Mouse (Mus musculus): ENCODE results near the gene Gm20696. TPM values are rescaled to one million over a fixed set of nuclear protein-coding genes. Genes with fewer than 3 reads are reported as not detected.

The Gm20696 gene
- polyA plus RNA-seq, 1 experiment from 2014 or later = 1.7 TPM

- Histone ChIP-seq H3K9me3 (no peaks in the 10 kb centered on the region), H3K27ac (replicated peaks) (no peak overlapping the region), H3K9ac (no peak overlapping the region), H3K4me1 (peaks cover 9% of the 10 kb centered on the region), H3K36me3 (no peaks in the 10 kb centered on the region), H3K4me3 (no peak overlapping the region), H3K27me3 (replicated peaks) (no peaks in the 10 kb centered on the region), H3K4me2 (no peak overlapping the region)
- 91% methylated on average over 7 of the region's 7 CpGs for WGBS
- ATAC-seq (ENCODE audit: extremely low read depth, insufficient number of reproducible peaks, low FRiP score, low TSS enrichment) = no peak
These were observed 321.6 kb downstream of the Gm20696 start for GRCm38 (mm10) chr6:99344966-99345365.

- Histone ChIP-seq H3K4me3 (no peak overlapping the region), H3K4me2 (no peak overlapping the region), H3K9ac (no peak overlapping the region), H3K9me3 (no peaks in the 10 kb centered on the region), H3K4me1 (peaks cover 6% of the 10 kb centered on the region), H3K36me3 (no peaks in the 10 kb centered on the region), H3K27ac (replicated peaks) (no peak overlapping the region), H3K27me3 (replicated peaks) (no peaks in the 10 kb centered on the region)
- WGBS = 85% methylated on average over 3 of the region's 3 CpGs
- ATAC-seq (ENCODE audit: extremely low read depth, insufficient number of reproducible peaks, low FRiP score, low TSS enrichment) = no peak
These were observed 322.2 kb downstream of the Gm20696 start for GRCm38 (mm10) chr6:99344357-99344756.

DNA sequence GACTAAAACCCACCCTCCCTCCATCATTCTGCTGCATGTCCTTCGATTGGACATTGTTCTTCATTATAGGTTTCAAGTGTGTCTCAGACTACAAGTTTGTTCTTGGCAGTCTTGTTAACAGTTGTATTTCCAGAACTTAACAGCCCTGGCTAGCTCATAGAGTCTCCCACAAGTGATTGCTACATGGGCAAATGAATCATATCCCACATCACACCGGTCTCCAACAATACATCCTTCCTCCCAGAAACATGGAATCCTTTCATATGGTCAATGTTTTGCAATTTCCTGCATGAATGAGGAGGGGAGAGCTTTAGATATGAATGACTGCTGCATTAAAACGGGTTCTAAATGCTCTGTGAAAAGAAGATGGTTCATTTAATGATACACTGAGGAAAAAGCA, 322.8 kb downstream of the Gm20696 start:
- no peak for ATAC-seq (ENCODE audit: extremely low read depth, insufficient number of reproducible peaks, low FRiP score, low TSS enrichment)
- WGBS = 73% methylated on average over 3 of the region's 3 CpGs
- no peaks in the 10 kb centered on the region for H3K27me3 ChIP-seq (replicated peaks)
- H3K27ac ChIP-seq (replicated peaks) = no peak overlapping the region
- H3K4me3 ChIP-seq = no peak overlapping the region
- H3K36me3 ChIP-seq = no peaks in the 10 kb centered on the region
- no peaks in the 10 kb centered on the region for H3K9me3 ChIP-seq
- peaks cover 10% of the 10 kb centered on the region for H3K4me1 ChIP-seq
- H3K4me2 ChIP-seq = no peak overlapping the region
- H3K9ac ChIP-seq = no peak overlapping the region

DNA sequence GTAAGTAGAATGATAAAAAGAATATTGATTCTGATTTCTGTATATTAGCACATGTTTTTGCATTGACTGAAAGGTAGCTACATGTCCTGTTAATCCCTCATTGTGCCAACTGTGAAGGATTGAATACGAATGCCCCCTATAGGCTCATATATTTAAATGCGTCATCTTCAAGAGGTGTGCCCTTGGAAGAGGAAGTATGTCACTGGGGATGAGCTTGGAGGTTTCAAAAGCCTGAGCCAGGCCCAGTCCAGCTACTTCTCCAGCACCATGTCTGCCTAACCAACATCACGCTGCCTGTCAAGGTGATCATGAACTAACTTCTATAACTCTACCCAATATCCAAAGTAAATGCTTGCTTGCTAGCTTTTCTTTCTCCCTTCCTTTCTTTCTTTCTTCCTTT, 324.2 kb downstream of the Gm20696 start:
- no peaks in the 10 kb centered on the region for H3K9me3 ChIP-seq
- peaks cover 18% of the 10 kb centered on the region for H3K4me1 ChIP-seq
- ATAC-seq (ENCODE audit: extremely low read depth, insufficient number of reproducible peaks, low FRiP score, low TSS enrichment) = no peak
- H3K4me3 ChIP-seq = no peak overlapping the region
- 89% methylated on average over 3 of the region's 3 CpGs for WGBS
- no peaks in the 10 kb centered on the region for H3K27me3 ChIP-seq (replicated peaks)
- H3K4me2 ChIP-seq = no peak overlapping the region
- H3K9ac ChIP-seq = no peak overlapping the region
- no peak overlapping the region for H3K27ac ChIP-seq (replicated peaks)
- no peaks in the 10 kb centered on the region for H3K36me3 ChIP-seq

- no peak overlapping the region for H3K4me2 ChIP-seq
- H3K4me1 ChIP-seq = peaks cover 18% of the 10 kb centered on the region
- no peaks in the 10 kb centered on the region for H3K9me3 ChIP-seq
- WGBS = 78% methylated on average over 4 of the region's 4 CpGs
- no peak for ATAC-seq (ENCODE audit: extremely low read depth, insufficient number of reproducible peaks, low FRiP score, low TSS enrichment)
- H3K9ac ChIP-seq = no peak overlapping the region
- no peaks in the 10 kb centered on the region for H3K36me3 ChIP-seq
- no peak overlapping the region for H3K27ac ChIP-seq (replicated peaks)
- H3K4me3 ChIP-seq = no peak overlapping the region
- H3K27me3 ChIP-seq (replicated peaks) = no peaks in the 10 kb centered on the region
These were observed 325.7 kb downstream of the Gm20696 start for GRCm38 (mm10) chr6:99340902-99341301.

- Histone ChIP-seq H3K4me1 (peaks cover 18% of the 10 kb centered on the region), H3K27me3 (replicated peaks) (no peaks in the 10 kb centered on the region), H3K4me3 (no peak overlapping the region), H3K36me3 (no peaks in the 10 kb centered on the region), H3K4me2 (no peak overlapping the region), H3K9me3 (no peaks in the 10 kb centered on the region), H3K9ac (no peak overlapping the region), H3K27ac (replicated peaks) (no peak overlapping the region)
- WGBS = 89% methylated on average over 10 of the region's 10 CpGs
- ATAC-seq (ENCODE audit: extremely low read depth, insufficient number of reproducible peaks, low FRiP score, low TSS enrichment) = no peak
These were observed 326.4 kb downstream of the Gm20696 start for GRCm38 (mm10) chr6:99339986-99340721.

DNA sequence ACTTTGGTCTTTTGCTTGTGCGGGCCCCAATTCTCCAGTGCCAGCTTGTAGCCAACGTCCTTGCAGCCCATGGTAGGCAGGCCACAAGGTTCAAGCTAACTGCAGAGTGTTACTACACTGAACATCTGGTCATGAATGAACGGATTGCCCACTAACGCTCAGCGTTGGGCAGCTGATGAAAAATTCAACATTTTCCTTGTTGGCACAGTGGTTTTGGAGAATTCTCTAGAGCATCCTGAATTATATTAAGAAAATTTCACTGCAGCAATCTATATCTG, 327.3 kb downstream of the Gm20696 start:
- 60% methylated on average over 5 of the region's 5 CpGs for WGBS
- peaks cover 18% of the 10 kb centered on the region for H3K4me1 ChIP-seq
- H3K27ac ChIP-seq (replicated peaks) = no peak overlapping the region
- H3K4me2 ChIP-seq = no peak overlapping the region
- no peak overlapping the region for H3K9ac ChIP-seq
- H3K9me3 ChIP-seq = no peaks in the 10 kb centered on the region
- no peak overlapping the region for H3K4me3 ChIP-seq
- H3K36me3 ChIP-seq = no peaks in the 10 kb centered on the region
- no peaks in the 10 kb centered on the region for H3K27me3 ChIP-seq (replicated peaks)
- ATAC-seq (ENCODE audit: extremely low read depth, insufficient number of reproducible peaks, low FRiP score, low TSS enrichment) = no peak

DNA sequence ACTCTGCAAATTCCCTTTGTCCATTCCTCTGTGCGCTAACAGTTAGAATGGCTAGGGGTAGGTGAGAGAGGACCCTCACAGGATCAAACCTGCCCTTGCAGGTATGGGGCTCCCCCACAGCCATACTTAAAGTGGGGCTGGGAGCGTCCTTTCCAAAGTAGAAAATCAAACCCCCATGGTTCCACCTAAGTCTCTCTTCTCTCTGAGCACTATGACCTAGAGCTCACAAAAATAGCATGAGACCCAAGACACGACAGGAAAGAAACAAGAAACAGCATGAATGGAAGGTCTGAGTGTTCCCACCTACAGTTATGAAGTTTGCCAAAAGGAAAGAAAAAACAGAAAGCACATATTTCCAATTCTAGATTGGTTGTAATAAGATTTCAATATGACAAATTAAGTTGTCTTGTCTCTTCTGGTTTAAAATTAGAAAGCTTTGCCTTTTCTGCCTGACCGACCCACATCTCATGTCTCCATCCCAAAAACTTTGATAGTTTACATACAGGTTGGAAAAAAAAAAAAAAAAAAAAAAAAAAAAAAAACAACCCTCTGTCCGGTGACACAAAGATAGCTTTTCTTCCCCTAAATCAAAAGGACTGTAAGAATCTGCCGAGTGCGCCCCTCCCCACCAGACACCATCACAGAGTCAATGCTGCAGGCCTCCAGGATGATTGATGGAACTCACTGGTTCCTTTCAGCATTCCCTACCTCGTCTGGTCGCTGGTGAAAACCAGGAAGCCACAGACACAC, 327.8 kb downstream of the Gm20696 start:
- H3K9ac ChIP-seq = no peak overlapping the region
- no peak overlapping the region for H3K4me2 ChIP-seq
- no peaks in the 10 kb centered on the region for H3K9me3 ChIP-seq
- ATAC-seq (ENCODE audit: extremely low read depth, insufficient number of reproducible peaks, low FRiP score, low TSS enrichment) = no peak
- H3K4me1 ChIP-seq = peaks cover 18% of the 10 kb centered on the region
- H3K36me3 ChIP-seq = no peaks in the 10 kb centered on the region
- H3K27ac ChIP-seq (replicated peaks) = no peak overlapping the region
- WGBS = 55% methylated on average over 9 of the region's 9 CpGs
- H3K27me3 ChIP-seq (replicated peaks) = no peaks in the 10 kb centered on the region
- no peak overlapping the region for H3K4me3 ChIP-seq

- no peaks in the 10 kb centered on the region for H3K27me3 ChIP-seq (replicated peaks)
- no peaks in the 10 kb centered on the region for H3K36me3 ChIP-seq
- ATAC-seq (ENCODE audit: extremely low read depth, insufficient number of reproducible peaks, low FRiP score, low TSS enrichment) = no peak
- no peaks in the 10 kb centered on the region for H3K9me3 ChIP-seq
- no peak overlapping the region for H3K4me3 ChIP-seq
- H3K4me1 ChIP-seq = peaks cover 18% of the 10 kb centered on the region
- H3K4me2 ChIP-seq = no peak overlapping the region
- H3K9ac ChIP-seq = no peak overlapping the region
- peak overlapping the region; percentile 28; the same call in 1 of the 2 replicates for H3K27ac ChIP-seq (replicated peaks)
- 42% methylated on average over 3 of the region's 3 CpGs for WGBS
These were observed 328.4 kb downstream of the Gm20696 start for GRCm38 (mm10) chr6:99338174-99338573.

GRCm38 (mm10) chr6:99337575-99337974, 329.0 kb downstream of the Gm20696 start:
- WGBS = 39% methylated on average over 6 of the region's 6 CpGs
- Histone ChIP-seq H3K4me1 (peaks cover 18% of the 10 kb centered on the region), H3K27ac (replicated peaks) (peak overlapping the region; percentile 28; the same call in 1 of the 2 replicates), H3K36me3 (no peaks in the 10 kb centered on the region), H3K4me3 (no peak overlapping the region), H3K9ac (peak overlapping the region; percentile 33; the same call in 1 of the 2 replicates), H3K27me3 (replicated peaks) (no peaks in the 10 kb centered on the region), H3K4me2 (no peak overlapping the region), H3K9me3 (no peaks in the 10 kb centered on the region)
- no peak for ATAC-seq (ENCODE audit: extremely low read depth, insufficient number of reproducible peaks, low FRiP score, low TSS enrichment)

DNA sequence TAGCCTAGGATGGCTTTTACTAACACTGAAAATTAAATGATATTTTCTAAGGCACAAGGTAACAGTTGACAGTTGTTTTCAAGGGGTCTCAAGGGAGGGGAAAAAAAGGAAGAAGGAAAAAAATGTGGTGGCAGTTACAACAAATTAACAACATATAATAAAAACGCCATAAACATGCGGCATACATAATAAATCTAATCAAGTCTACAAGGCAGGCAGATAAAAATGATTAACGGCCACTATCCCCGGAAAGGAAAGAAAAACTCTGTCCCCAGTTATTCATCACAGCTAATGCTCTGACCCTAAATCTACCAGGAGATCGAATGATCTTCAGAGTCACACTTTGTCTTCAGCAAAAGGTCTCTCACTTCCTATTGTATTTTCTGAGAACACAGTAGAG, 330.4 kb downstream of the Gm20696 start:
- Histone ChIP-seq H3K4me2 (no peak overlapping the region), H3K9ac (no peak overlapping the region), H3K4me3 (no peak overlapping the region), H3K36me3 (no peaks in the 10 kb centered on the region), H3K9me3 (no peaks in the 10 kb centered on the region), H3K27me3 (replicated peaks) (no peaks in the 10 kb centered on the region), H3K27ac (replicated peaks) (no peak overlapping the region), H3K4me1 (peaks cover 18% of the 10 kb centered on the region)
- ATAC-seq (ENCODE audit: extremely low read depth, insufficient number of reproducible peaks, low FRiP score, low TSS enrichment) = no peak
- 70% methylated on average over 5 of the region's 5 CpGs for WGBS

All from heart, embryonic 13.5 days (tissue).